Mouse (Mus musculus): ENCODE measurements at regions not wholly inside any gene's neighbourhood (a gene's known extent, or its start where the extent isn't known, plus 50 kb on each side); places are given as distances from the start of the nearest gene placed in this dataset.
"Not testable (repeated sequence)": the region's sequence is repeated elsewhere in the genome, so short reads cannot be mapped to it uniquely, and the experiment has no call there.

DNA sequence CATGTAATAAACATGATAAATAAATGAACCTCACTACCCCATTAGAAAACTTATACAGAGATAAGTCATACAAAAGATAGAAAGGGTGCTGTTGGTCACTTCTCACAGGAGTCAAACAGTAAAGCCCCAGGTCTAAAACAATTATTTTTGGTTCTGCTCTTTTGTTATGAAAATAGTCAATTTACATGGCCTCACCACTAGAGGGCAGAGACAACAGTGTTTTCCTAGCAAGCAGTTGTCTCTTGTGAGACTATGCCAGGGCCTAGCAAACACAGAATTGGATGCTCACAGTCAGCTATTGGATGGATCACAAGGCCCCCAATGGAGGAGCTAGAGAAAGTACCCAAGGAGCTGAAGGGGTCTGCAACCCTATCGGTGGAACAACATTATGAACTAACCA lies 96.3 kb upstream of the 4930550L24Rik start:
- H3K36me3 ChIP-seq (ENCODE audit: control insufficient read depth, insufficient read depth, low read length); H3K4me1 ChIP-seq (ENCODE audit: control insufficient read depth, insufficient read depth, low read length); H3K27me3 ChIP-seq (ENCODE audit: control insufficient read depth, insufficient read depth, low read length); H3K79me2 ChIP-seq (replicated peaks; ENCODE audit: control insufficient read depth, insufficient read depth, low read length); intact Hi-C loops (cut with DNase I); H3K4me3 ChIP-seq; H3K9ac ChIP-seq (ENCODE audit: low read depth, low read length); DNase-seq; H3K27ac ChIP-seq: not testable (repeated sequence)
- TF ChIP-seq CTCF (IDR thresholded peaks at IDR 0.05) = peak; percentile 63
- WGBS = 62% methylated on average over 1 of the region's 1 CpGs
